Mouse (Mus musculus) hindlimb bud, embryonic 11.5 days (tissue): ENCODE data around the gene Hsd17b14.
"Not testable (repeated sequence)": the region's sequence is repeated elsewhere in the genome, so short reads cannot be mapped to it uniquely, and the experiment has no call there.

Experiments
- DNase-seq: peaks from one replicate; pipeline ENCODE4 v3.0.0-alpha.2; 2012; ENCODE audit warnings: low read depth, low spot score; ENCODE audit errors: extremely low spot score

Hsd17b14 gene

GRCm38 (mm10) chr7:45527169-45527568 lies 27.5 kb upstream of the Hsd17b14 start:
- not testable (repeated sequence) for DNase-seq

- no peak for DNase-seq
Observed at GRCm38 (mm10) chr7:45529461-45529860, 25.2 kb upstream of the Hsd17b14 start.

GRCm38 (mm10) chr7:45530643-45531042 lies 24.1 kb upstream of the Hsd17b14 start:
- DNase-seq, result no peak

GRCm38 (mm10) chr7:45535676-45536075 lies 19.0 kb upstream of the Hsd17b14 start:
- DNase-seq, result no peak

- DNase-seq, result no peak
Observed at GRCm38 (mm10) chr7:45537602-45538001, 17.1 kb upstream of the Hsd17b14 start.

- no peak for DNase-seq
Observed at GRCm38 (mm10) chr7:45538163-45539041, 16.3 kb upstream of the Hsd17b14 start.

GRCm38 (mm10) chr7:45539095-45539494 lies 15.6 kb upstream of the Hsd17b14 start:
- DNase-seq, result no peak

- DNase-seq, result no peak
Observed at GRCm38 (mm10) chr7:45540213-45540612, 14.5 kb upstream of the Hsd17b14 start.

GRCm38 (mm10) chr7:45544525-45544924 lies 10.2 kb upstream of the Hsd17b14 start:
- DNase-seq, result no peak

- no peak for DNase-seq
Observed at GRCm38 (mm10) chr7:45549641-45550436, 4.9 kb upstream of the Hsd17b14 start.

- DNase-seq, result no peak
Observed at GRCm38 (mm10) chr7:45550821-45551511, 3.7 kb upstream of the Hsd17b14 start.

- no peak for DNase-seq
Observed at GRCm38 (mm10) chr7:45551512-45551883, 3.2 kb upstream of the Hsd17b14 start.

GRCm38 (mm10) chr7:45553519-45553918 lies 1.2 kb upstream of the Hsd17b14 start:
- no peak for DNase-seq

GRCm38 (mm10) chr7:45553990-45554389 lies 703 bp upstream of the Hsd17b14 start:
- no peak for DNase-seq

- DNase-seq, result no peak
Observed at GRCm38 (mm10) chr7:45555787-45556186, 1.1 kb downstream of the Hsd17b14 start.

GRCm38 (mm10) chr7:45558907-45559306 lies 4.2 kb downstream of the Hsd17b14 start:
- DNase-seq, result no peak

GRCm38 (mm10) chr7:45560241-45560640 lies 5.5 kb downstream of the Hsd17b14 start:
- DNase-seq, result no peak

GRCm38 (mm10) chr7:45560843-45561623 lies 6.3 kb downstream of the Hsd17b14 start:
- DNase-seq, result no peak

GRCm38 (mm10) chr7:45561624-45562520 lies 7.2 kb downstream of the Hsd17b14 start:
- no peak for DNase-seq

- DNase-seq, result no peak
Observed at GRCm38 (mm10) chr7:45564811-45565210, 10.1 kb downstream of the Hsd17b14 start.
